Mouse (Mus musculus) c-Kit-negative CD71-positive TER-119-positive erythroid progenitor cells, embryonic 14.5 days (primary cell): ENCODE measurements around the gene Tdrd5.
A peak's percentile ranks its signal among the peaks of the same experiment; 100 is the strongest.
"Not testable (repeated sequence)": the region's sequence is repeated elsewhere in the genome, so short reads cannot be mapped to it uniquely, and the experiment has no call there.

Experiments used
- DNase-seq: peaks from one replicate; pipeline ENCODE4 v3.0.0-alpha.2; 2013; ENCODE audit warnings: low read depth, low spot score

Gene Tdrd5

DNA sequence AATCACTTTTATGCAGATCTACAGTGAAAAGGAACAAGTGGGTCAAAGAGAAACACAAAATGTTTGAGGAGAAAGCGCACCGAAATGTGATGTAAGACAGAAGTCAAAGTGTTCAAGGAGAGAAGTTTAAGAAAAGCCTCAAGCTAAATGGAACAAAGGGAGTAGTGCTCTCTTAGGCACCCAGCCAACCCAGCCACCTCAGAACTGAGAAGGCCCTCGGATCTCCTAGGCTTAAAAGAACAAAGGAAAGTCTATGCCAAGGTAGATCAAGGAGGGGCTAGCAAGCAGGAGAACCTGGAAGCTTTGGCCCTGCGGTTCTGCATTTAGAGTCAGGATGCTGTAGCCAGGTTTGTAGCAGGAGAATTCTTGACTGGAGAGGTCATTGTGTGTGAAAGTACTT lies 48.6 kb downstream of the Tdrd5 start:
- no peak for DNase-seq

GRCm38 (mm10) chr1:156251096-156251495 lies 52.4 kb downstream of the Tdrd5 start:
- not testable (repeated sequence) for DNase-seq

DNA sequence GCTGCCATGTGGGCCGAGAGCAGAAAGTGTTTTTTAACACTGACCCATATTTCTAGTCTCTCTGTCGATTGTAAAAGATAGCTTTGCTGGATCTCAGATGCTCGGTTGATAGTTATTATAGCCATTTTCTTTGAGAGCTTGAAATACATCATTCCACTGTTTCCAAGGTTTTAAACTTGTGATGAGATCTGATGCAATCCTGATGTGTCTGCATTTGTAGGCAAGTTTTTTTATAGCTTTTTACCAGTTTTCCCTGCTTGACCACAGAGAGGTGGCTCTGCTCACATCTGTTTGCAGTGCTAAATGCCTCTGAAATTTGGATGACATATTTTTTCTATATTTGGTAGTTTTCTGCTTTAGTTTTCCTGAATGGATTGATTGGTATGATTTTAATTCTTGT lies 55.6 kb downstream of the Tdrd5 start:
- no peak for DNase-seq

DNA sequence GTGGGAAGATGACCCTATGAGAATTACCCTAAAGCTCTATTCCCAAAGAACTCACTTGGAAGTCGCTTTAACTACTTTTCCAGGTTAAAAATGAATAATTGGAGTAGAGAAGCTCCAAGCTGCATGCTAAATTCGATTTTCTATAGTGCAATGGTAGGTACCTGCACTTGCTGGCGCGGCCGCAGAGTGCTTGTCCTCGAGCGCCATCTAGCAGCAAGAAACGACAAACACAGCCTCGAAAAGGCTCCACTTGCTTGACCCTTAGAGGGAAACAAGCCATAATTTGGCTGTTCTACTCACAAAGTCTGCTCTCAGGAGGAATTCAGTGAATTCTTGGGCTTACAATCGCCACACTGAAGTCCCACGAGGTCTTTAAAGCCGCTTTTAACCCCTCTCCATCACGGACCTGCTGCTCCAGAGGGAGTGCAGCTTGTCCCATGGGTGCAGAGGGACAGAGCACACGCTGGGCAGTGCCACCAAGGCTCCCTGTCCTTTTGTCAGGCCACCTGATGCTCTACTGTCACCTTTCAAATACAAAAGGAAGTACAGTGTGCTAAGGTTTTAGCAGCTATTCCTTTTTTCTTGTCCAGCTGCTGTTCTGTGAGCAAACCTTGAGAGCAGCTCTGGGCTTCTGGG lies 61.6 kb downstream of the Tdrd5 start:
- DNase-seq: peak; percentile 40

DNA sequence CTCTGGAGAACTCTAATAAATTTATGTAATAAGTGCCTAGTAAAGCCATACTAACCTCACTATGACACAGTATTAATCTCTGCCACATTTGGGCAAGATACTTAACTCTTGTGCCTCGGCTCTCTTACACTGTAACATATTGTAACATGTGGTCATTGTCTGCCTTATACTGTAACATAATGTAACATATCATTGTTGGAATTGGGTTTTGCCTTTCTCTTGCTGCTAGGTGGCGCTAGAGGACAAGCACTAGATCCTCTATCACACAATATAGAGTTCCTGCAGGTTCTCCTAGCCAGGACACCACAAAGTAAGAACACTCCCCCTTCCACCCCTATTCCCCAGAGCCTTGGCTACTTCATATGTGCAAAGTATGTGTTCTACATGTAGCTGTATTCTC lies 62.4 kb downstream of the Tdrd5 start:
- peak; percentile 58 for DNase-seq

- DNase-seq: no peak
Measured at GRCm38 (mm10) chr1:156231122-156231521, 72.3 kb downstream of the Tdrd5 start.

GRCm38 (mm10) chr1:156230339-156231089 lies 73.0 kb downstream of the Tdrd5 start:
- no peak for DNase-seq

DNA sequence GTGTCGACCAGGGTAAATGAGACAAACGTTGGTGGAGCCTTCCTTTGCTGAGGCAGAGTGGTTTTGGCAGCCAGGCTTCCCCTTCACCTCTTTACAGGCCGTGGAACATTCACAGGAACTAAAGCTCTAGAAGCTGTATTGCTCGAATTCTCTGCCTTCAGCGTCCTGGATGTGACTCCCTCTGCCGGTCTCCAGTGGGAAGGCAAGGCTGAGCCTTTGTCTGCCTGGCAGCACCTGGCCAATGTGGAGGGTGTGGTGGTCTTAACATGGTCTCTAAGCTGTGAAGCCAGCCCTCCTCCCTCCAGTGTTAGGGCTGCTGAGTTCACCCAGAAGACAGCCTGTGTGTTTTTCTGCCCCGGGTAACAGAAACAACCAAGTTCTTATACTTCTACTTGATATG lies 74.0 kb downstream of the Tdrd5 start:
- DNase-seq: no peak

- no peak for DNase-seq
Measured at GRCm38 (mm10) chr1:156228728-156229127, 74.7 kb downstream of the Tdrd5 start.

DNA sequence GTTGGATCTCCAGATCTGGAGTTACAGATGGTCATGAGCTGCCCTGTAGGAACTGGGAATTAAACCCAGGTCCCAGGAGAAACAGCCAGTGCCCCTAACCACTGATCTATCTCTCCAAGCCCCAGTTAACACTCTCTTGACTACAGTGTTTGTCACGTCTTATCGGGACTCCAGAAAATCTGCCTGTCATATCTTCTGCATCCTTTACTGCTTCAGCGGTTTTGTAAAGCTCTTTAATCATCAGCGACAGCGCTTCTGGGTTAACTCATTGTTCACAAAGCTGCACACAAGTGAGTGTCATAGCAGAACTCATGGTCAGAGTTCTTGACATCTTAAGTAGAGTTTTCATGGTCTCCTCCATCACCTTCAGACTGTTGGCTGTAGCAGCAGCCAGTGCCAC lies 76.6 kb downstream of the Tdrd5 start:
- DNase-seq: no peak

DNA sequence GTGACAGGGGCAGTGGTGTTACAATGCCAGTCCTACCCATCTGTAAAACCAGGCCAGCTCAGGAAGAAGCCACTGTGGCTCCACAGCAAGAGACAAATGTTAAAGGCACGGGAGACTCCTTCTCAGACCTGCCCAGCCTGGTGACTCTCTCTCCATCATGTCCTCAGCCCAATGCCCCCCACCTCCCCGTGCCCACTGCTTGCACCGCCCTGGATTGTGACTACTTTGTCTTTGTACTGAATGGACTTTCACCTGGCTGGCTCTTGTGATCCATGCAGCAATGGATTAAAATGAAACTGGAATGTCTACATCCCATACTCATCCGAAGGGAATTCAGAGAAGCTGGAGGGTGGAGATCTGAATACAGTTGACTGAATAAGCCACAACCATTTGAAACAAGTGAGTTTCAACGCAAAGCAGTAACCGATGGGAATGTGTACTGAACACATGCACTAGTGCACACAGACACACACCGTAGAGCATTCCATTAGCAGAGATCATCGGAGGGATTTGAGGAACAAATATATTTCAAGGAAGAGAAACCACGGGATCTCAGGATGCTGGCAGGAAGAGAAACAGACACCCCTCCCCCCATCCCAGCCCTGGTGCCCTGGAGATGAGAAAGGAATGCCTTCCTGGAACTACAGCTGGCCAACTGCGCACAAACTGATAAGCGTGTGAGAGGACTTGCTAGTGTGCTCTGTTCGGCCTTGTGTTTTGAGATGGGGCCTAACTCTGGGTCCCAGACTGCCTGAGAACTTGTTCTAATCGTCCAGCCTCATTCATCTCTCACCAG lies 81.1 kb downstream of the Tdrd5 start:
- DNase-seq: peak; percentile 81

- no peak for DNase-seq
Measured at GRCm38 (mm10) chr1:156221327-156221726, 82.1 kb downstream of the Tdrd5 start.

GRCm38 (mm10) chr1:156218573-156218972 lies 84.9 kb downstream of the Tdrd5 start:
- no peak for DNase-seq

- DNase-seq: no peak
Measured at GRCm38 (mm10) chr1:156217941-156218340, 85.5 kb downstream of the Tdrd5 start.

DNA sequence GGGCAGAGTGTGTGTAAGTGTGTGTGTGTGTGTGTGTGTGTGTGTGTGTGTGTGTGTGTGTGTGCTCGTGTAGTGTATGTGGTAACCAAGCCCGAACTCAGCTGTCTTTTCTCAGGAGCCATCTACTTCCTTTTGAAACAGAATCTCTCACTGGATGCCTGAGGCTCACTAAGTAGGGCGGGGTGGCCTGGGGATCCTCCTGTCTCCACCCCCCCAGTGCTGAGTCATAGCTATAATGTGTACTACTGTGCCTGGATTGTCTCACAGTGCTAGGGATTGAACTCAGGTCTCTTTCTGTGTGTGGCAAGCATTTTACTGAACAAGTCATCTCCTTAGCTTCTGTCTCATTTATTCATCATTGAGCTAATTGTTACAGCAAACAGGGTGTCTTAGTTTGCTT lies 86.1 kb downstream of the Tdrd5 start:
- DNase-seq: peak; percentile 89

DNA sequence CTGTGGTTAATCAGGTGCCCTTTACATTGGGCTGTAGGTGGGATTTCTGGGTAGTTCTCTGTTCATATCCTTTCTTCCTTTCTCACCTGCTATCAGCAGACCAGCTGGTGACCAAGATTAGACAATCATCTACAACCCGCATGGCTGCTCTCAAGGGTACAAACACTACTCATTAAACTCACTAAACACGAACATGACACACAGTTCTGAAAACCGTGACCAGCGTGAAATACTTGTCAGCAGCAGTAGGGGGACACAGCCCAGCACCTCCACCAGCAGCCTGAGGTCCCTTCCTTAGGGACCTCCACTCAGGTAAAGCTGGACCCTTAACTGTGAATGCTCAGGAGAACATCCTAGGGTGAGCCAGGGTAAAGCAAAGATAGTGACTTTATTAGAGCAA lies 87.2 kb downstream of the Tdrd5 start:
- DNase-seq: no peak

DNA sequence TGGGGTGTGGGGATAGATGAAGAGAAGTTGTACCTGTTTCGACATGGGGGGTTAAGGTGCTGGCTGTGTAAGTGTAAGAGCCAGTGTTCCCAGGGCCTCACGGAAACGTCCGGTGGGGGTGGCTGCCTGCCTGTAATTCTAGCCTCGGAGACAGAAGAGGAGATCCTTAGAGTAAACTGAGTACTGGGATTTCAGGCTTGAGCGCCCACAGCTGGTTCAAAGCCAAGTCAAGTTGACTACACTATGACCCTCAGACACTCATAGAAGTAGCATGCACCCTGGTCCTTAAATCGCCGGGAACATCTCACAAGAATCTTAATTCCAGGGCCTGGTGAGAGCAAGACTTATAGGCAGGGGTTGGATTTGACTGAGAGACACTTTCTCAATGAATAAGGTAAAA lies 88.8 kb downstream of the Tdrd5 start:
- no peak for DNase-seq

DNA sequence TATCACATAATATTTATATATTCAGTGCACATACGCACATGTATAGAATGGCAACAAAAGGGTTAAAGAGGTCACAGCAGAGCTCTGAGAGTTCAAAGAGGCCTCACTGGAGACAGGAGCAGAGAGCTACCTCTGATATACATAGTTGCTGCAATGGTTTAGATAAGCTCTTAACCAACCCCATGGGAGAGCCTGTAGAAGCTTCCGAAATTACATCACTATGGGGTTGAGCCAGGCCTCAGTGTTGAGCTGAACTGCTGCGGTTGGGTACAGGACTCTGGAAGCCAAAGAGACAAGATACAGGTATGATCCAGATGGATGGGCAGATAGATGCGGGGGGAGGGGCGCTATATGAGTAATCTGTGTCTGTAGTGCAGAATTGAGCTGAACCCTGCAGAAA lies 90.5 kb downstream of the Tdrd5 start:
- DNase-seq: peak; percentile 51

DNA sequence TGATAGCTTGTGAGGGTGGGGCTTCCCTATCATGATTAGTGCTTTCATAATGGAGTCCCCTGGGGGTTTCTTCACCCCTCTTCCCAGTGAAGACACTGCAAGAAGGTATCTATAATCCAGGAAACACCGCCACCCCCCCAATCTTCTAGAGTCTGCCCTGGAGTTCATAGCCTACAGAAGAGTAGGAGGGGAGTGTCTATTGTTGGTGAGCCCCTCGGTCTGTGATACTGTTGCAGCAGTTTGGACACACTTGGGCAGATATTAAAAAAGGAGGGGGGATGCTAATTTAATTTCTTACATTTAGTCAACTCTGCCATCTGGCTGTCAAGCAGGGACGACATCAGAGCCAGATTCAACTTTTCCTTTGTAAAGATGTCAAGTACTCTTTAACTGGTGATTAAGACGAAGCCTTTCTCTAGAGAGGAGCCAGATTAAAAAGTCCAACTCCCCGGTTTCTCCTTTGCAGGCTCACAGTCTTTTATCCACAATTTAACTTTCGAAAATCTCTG lies 91.6 kb downstream of the Tdrd5 start:
- DNase-seq: no peak
